Mouse (Mus musculus): Measurements from ENCODE around the gene Gm37240. TPM values are rescaled to one million over a fixed set of nuclear protein-coding genes. Genes with fewer than 3 reads are reported as not detected.
A peak's percentile ranks its signal among the peaks of the same experiment; 100 is the strongest.

Gm37240 gene
- polyA plus RNA-seq, 1 experiment from 2014 or later: 2.8 TPM

DNA sequence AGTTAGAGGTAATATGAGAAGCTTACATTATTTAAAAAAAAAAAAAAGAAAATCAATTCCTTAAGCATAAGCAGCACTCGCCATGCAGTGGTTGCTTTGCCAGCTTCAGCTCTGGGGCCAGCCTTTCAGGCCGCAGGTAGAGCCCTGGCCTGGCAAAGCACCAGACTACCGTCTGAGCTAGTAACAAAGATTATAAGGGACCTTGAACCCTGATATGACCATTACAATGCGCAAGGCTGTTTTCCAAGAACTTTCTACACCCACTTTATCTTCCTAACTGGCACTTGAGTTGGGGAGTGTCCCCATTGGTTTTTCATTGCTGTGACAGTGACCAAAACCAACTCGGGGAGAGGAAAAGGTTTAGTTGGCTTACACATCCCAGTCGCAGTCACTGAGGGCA is 690.2 kb downstream of the Gm37240 start:
- Histone ChIP-seq H3K27me3 (replicated peaks; ENCODE audit: low read depth, poor library complexity, severe bottlenecking) (no peaks in the 10 kb centered on the region), H3K36me3 (replicated peaks) (no peaks in the 10 kb centered on the region), H3K9me3 (no peaks in the 10 kb centered on the region), H3K4me1 (peaks cover 8% of the 10 kb centered on the region; the same call in 1 of the 2 replicates), H3K27ac (replicated peaks) (no peak overlapping the region), H3K4me3 (no peak overlapping the region)
- no peak for DNase-seq (ENCODE audit: low spot score)
- WGBS: 81% methylated on average over 6 of the region's 6 CpGs

DNA sequence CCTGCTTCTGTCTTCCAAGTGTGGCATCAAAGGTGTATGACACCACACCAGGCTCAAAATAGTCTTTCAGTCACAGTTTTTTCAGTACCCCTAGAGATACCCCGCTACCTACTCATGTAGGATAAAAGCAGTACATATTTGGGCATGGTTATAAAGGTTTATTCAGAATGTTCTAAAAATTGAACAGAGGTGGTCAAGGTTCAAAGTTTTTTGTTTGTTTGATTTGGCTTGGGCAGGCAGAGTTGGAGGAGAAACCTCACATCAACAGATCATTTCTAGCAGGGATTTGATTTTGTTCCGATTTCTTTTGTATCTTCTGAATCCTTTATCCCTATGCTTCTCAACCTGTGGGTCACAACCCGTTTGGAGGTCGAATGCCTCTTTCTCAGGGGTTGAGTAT is 690.7 kb downstream of the Gm37240 start:
- H3K36me3 ChIP-seq (replicated peaks): no peaks in the 10 kb centered on the region
- H3K4me1 ChIP-seq: peaks cover 8% of the 10 kb centered on the region; the same call in 1 of the 2 replicates
- no peaks in the 10 kb centered on the region for H3K27me3 ChIP-seq (replicated peaks; ENCODE audit: low read depth, poor library complexity, severe bottlenecking)
- no peak overlapping the region for H3K27ac ChIP-seq (replicated peaks)
- WGBS: 85% methylated on average over 4 of the region's 4 CpGs
- no peaks in the 10 kb centered on the region for H3K9me3 ChIP-seq
- no peak overlapping the region for H3K4me3 ChIP-seq
- no peak for DNase-seq (ENCODE audit: low spot score)

DNA sequence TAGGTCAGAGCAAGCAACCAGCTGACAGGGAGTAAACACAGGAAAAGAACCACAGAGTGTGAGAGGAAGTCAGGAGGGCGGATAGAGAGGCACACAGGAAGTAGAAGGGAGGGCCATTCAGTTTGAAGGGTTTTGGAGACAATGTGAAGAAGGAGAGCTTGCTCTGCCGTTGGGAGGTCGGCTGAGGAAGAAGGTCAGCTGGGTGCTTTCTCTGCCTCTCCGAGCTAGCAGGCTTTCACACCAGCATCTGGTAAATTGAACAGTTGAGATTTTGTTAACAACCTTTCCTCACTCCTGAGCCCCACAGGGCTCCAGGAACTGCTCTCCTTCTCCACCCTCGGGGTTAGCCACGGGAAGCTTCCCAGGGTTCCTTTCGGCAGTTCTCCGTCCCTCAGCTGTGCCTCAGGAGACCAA is 692.2 kb downstream of the Gm37240 start:
- no peaks in the 10 kb centered on the region for H3K9me3 ChIP-seq
- no peaks in the 10 kb centered on the region for H3K36me3 ChIP-seq (replicated peaks)
- no peak overlapping the region for H3K4me3 ChIP-seq
- peaks cover 8% of the 10 kb centered on the region; the same call in 1 of the 2 replicates for H3K4me1 ChIP-seq
- no peak overlapping the region; the same call in 1 of the 2 replicates for H3K27ac ChIP-seq (replicated peaks)
- DNase-seq (ENCODE audit: low spot score): no peak
- no peaks in the 10 kb centered on the region for H3K27me3 ChIP-seq (replicated peaks; ENCODE audit: low read depth, poor library complexity, severe bottlenecking)
- WGBS: 69% methylated on average over 8 of the region's 8 CpGs

DNA sequence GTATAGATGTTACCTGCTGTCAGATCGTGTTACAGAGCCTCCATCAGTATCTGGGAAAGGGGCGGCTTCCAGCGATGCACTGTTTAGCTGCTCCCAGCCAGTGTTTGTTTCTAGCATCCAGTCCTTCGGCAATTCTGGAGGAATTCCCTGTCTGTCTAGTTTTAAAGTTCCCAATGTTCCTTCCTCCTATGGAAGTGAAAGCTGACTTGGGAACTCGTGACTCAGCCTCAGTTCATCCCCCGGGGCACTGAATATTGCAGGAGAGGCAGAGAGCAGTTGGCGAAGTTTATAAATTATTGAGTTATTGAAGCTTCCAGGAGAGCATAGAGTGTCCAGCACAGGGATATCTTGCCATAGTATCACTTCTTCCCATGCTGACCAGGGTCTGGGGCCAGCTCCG is 697.5 kb downstream of the Gm37240 start:
- Histone ChIP-seq H3K9me3 (no peaks in the 10 kb centered on the region), H3K4me1 (peaks cover 35% of the 10 kb centered on the region), H3K4me3 (no peak overlapping the region), H3K36me3 (replicated peaks) (no peaks in the 10 kb centered on the region), H3K27ac (replicated peaks) (no peak overlapping the region), H3K27me3 (replicated peaks; ENCODE audit: low read depth, poor library complexity, severe bottlenecking) (no peaks in the 10 kb centered on the region)
- WGBS: 74% methylated on average over 8 of the region's 8 CpGs
- DNase-seq (ENCODE audit: low spot score): no peak

DNA sequence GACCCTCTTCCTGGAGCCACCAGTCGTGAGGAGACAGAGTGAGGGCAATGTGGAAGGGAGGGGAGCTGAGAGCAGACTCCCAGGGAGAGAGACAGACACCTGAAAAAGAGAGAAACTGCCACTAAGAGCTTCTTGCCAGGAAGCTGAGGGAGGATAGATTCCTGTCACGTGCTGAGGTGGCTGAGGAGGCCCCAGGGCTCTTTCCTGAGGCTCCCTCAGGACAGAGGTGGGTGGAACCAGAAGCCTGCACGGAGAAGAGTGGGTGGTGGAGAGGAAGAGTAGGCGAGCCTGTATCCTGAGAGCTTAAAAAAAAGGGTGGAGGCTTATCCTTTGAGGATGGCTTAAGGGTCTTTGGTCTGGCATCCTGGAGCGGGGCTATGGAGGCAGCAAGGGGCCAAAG is 699.0 kb downstream of the Gm37240 start:
- 26% methylated on average over 5 of the region's 5 CpGs for WGBS
- H3K9me3 ChIP-seq: no peaks in the 10 kb centered on the region
- H3K27ac ChIP-seq (replicated peaks): no peak overlapping the region
- no peak overlapping the region for H3K4me3 ChIP-seq
- no peaks in the 10 kb centered on the region for H3K27me3 ChIP-seq (replicated peaks; ENCODE audit: low read depth, poor library complexity, severe bottlenecking)
- no peak for DNase-seq (ENCODE audit: low spot score)
- H3K4me1 ChIP-seq: peaks cover 35% of the 10 kb centered on the region
- no peaks in the 10 kb centered on the region for H3K36me3 ChIP-seq (replicated peaks)

DNA sequence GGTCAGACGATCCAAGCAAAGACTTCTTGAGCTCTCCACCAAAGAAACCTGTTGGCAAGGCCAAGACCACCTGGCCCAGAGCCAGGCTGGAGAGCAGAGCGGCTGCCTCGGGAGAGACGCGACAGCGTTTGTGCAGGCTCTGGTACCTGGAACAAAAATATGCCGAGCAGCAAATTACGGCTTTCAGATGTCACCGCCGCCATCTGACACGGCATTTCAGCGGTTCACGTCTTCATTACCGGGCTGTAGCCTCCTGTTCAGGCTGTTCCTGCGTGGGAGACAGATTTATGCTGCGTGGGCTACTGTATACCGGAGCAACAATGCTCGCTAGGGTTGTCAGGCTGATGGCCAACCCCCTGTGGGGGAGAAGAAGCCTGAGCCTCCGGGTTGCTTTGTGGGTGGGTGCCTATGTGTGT is 700.6 kb downstream of the Gm37240 start:
- no peaks in the 10 kb centered on the region for H3K27me3 ChIP-seq (replicated peaks; ENCODE audit: low read depth, poor library complexity, severe bottlenecking)
- peaks cover 35% of the 10 kb centered on the region for H3K4me1 ChIP-seq
- peak; percentile 20 for DNase-seq (ENCODE audit: low spot score)
- no peak overlapping the region for H3K4me3 ChIP-seq
- H3K9me3 ChIP-seq: no peaks in the 10 kb centered on the region
- WGBS: 67% methylated on average over 19 of the region's 19 CpGs
- H3K27ac ChIP-seq (replicated peaks): peak overlapping the region; percentile 75
- H3K36me3 ChIP-seq (replicated peaks): no peaks in the 10 kb centered on the region

DNA sequence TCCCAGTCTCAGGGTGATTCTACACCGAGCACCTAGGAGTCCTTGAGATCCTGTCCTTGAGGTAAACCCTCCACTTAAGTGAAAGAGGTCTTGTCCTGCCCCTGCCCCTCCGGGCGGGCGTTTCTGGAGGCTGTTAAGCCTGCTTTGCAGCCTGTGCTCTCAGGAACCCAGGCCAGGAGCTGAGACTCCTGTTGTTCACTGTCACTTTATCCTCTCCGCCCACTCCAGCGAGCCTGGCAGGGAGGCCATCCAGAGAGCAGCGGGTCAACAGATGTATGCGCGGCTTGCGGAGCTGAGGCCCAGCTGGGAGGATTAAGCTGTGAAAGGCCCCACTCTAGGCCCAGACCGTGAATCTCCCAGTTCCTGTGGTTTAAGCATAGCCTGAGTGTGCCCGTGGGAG is 701.5 kb downstream of the Gm37240 start:
- Histone ChIP-seq H3K27ac (replicated peaks) (peak overlapping the region; percentile 75), H3K9me3 (no peaks in the 10 kb centered on the region), H3K4me1 (peaks cover 35% of the 10 kb centered on the region), H3K4me3 (no peak overlapping the region), H3K27me3 (replicated peaks; ENCODE audit: low read depth, poor library complexity, severe bottlenecking) (no peaks in the 10 kb centered on the region), H3K36me3 (replicated peaks) (no peaks in the 10 kb centered on the region)
- WGBS: 2% methylated on average over 12 of the region's 12 CpGs
- DNase-seq (ENCODE audit: low spot score): peak; percentile 74

DNA sequence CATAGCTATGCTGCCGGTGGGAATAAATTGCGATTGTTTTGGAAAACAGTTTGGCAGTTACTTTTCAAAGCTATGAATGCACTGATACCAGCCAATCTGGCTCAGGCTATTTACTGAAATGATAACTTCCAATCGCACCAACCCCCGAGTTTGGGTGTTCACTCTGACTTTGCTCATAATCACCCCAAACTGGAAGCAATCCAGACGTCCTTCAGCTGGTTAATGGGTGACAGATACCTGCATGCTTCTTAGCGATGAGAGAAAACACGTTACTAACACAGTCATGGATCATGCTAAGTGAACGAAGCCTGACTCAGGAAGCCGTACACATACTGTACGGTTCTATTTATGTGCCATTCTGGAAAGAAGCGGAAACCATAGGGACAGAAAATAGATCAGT is 702.4 kb downstream of the Gm37240 start:
- 79% methylated on average over 11 of the region's 11 CpGs for WGBS
- Histone ChIP-seq H3K4me3 (no peak overlapping the region), H3K4me1 (peaks cover 35% of the 10 kb centered on the region), H3K27me3 (replicated peaks; ENCODE audit: low read depth, poor library complexity, severe bottlenecking) (no peaks in the 10 kb centered on the region), H3K9me3 (no peaks in the 10 kb centered on the region), H3K36me3 (replicated peaks) (no peaks in the 10 kb centered on the region), H3K27ac (replicated peaks) (no peak overlapping the region)
- DNase-seq (ENCODE audit: low spot score): no peak

DNA sequence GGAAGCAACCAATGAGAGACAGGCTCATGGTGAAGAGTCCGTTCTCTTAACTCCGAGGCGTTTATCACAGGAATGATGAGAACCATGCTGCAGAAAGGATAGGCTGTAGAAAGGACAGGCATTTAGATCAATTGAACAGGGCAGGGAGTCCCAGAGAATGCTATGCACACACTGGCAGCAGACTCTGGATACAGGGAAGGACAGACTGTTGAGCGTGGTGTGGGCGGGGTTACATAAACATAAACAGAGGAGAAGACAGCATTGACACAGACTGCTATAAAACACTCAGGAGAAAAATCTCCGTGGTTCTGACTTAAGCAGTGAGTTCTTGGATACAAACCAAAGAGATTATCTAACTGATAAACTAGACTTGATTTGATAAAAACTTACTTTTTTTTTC is 703.2 kb downstream of the Gm37240 start:
- H3K27me3 ChIP-seq (replicated peaks; ENCODE audit: low read depth, poor library complexity, severe bottlenecking): no peaks in the 10 kb centered on the region
- WGBS: 67% methylated on average over 6 of the region's 6 CpGs
- no peak overlapping the region for H3K27ac ChIP-seq (replicated peaks)
- no peak for DNase-seq (ENCODE audit: low spot score)
- no peaks in the 10 kb centered on the region for H3K36me3 ChIP-seq (replicated peaks)
- no peaks in the 10 kb centered on the region for H3K9me3 ChIP-seq
- H3K4me3 ChIP-seq: no peak overlapping the region
- peaks cover 35% of the 10 kb centered on the region for H3K4me1 ChIP-seq

DNA sequence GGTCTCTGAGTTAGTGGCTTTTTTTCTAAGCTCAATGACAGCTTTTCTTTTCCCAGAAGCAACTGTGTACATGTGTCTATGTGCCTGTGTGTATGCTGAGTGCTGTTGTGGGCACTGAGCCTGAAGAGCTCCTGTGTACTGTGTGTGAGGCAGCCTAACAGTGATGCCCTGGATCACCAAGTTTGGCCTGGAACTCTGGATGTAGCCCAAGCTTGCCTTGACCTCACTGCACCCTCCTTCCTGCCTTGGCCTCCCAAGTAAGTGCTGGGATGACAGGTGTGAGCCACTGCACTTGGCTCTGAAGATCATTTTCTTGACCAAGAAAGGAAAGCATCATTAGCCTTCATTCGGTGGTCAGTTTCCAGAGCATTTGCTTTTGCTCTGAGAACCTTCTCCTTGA is 710.6 kb downstream of the Gm37240 start:
- Histone ChIP-seq H3K4me3 (no peak overlapping the region), H3K27me3 (replicated peaks; ENCODE audit: low read depth, poor library complexity, severe bottlenecking) (no peaks in the 10 kb centered on the region), H3K27ac (replicated peaks) (no peak overlapping the region), H3K9me3 (no peaks in the 10 kb centered on the region), H3K4me1 (peaks cover 18% of the 10 kb centered on the region), H3K36me3 (replicated peaks) (no peaks in the 10 kb centered on the region)
- 85% methylated on average over 1 of the region's 1 CpGs for WGBS
- DNase-seq (ENCODE audit: low spot score): no peak

DNA sequence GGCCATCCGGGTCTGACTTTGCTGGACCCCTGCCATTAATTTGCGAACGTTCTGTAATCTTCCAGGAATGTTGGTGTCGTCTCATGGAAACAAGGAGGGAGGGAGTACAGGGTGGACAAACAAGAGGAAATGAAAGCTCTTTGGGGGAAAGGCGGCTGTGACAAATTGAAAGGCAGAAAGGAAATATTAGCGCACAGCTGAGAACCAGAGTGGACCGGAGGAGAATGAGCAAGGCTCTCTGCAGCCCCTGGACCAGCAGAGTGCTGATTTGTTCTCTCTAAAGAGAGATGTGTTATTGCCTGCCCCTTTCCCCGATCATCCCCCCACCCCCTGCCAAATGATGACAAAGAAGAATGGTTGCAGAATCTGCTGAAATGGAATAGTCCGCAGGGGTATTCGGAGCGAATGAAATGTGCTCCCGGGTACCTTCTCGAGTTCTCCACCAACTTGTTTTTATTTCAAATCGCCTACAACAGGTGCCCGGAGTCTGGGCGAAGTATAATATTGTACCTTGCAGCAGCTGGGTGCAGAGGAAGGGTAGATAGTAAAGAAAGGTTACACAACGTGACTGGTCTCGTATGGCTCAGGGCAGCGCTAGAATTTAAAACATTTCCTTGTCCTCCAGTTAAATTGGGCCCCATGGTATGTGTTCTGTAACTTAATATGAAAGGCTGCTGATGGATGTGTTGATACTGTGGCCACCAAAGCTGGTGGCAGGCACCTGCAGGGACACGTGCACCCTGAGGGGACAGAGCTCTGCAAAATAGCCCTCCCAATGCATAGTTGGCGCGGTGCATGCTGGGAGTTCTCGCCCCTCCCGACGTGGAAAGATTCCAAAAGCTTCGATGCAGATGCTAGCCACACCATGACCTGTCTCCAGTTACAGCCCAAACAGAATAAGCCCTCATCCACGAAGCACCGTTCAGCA is 712.5 kb downstream of the Gm37240 start:
- peak overlapping the region; percentile 57 for H3K27ac ChIP-seq (replicated peaks)
- no peak overlapping the region for H3K4me3 ChIP-seq
- no peaks in the 10 kb centered on the region for H3K36me3 ChIP-seq (replicated peaks)
- no peaks in the 10 kb centered on the region for H3K27me3 ChIP-seq (replicated peaks; ENCODE audit: low read depth, poor library complexity, severe bottlenecking)
- 68% methylated on average over 28 of the region's 28 CpGs for WGBS
- H3K9me3 ChIP-seq: no peaks in the 10 kb centered on the region
- peak; percentile 60 for DNase-seq (ENCODE audit: low spot score)
- peaks cover 18% of the 10 kb centered on the region for H3K4me1 ChIP-seq

DNA sequence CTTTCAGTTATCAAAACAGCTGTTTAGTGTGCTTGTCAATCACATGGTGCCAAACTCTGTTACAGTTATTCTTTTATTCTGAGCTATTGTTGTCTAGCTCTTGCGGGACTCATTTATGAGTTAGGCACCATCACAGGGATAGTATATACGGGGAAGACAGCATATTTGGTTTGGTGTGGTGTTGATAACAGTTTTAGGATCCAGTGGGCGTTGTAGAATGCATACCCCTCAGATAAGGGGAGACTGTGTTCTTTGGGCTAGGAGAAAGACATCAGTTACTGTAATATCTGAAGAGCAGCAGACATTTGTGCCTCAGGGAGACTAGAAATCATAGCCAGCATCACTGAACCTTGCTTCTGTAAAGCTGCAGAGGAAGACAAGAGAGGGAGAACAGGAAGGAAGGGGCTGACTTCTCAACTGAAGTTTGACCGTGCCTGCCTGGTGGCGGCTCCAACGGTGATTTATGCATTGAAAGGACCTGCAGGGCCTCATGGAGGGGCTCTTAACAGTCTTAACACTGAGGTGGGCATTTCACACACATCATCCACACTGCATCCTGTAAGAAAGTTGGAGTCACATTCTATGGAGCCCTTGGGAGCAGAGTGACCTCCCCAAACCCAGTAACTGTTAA is 713.8 kb downstream of the Gm37240 start:
- H3K4me3 ChIP-seq: no peak overlapping the region
- no peaks in the 10 kb centered on the region for H3K9me3 ChIP-seq
- H3K36me3 ChIP-seq (replicated peaks): no peaks in the 10 kb centered on the region
- H3K27me3 ChIP-seq (replicated peaks; ENCODE audit: low read depth, poor library complexity, severe bottlenecking): no peaks in the 10 kb centered on the region
- peaks cover 18% of the 10 kb centered on the region for H3K4me1 ChIP-seq
- 82% methylated on average over 6 of the region's 6 CpGs for WGBS
- DNase-seq (ENCODE audit: low spot score): no peak
- H3K27ac ChIP-seq (replicated peaks): 0 out of 2 replicates have a peak overlapping the region, but pooled peaks have one; percentile 57

DNA sequence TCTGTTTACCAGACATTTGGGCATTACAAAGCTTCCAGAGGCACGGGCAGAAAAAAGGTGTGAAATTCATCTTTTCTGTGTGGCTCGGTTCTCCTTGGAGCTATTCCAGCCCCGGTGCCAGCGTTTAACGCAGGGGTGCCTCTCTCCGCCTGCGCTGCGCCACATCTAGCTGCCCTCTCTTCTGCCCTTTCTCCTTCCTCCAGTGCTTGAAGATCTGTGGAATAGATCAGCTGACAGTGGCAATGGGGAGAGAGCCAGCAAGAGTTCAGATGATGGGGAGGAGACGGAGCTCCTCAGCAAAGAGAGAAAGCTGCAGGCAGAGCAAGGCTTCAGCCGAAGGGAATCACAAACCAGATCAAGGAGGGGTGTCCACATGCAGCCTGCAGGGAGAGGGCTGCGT is 714.8 kb downstream of the Gm37240 start:
- no peak overlapping the region for H3K27ac ChIP-seq (replicated peaks)
- no peaks in the 10 kb centered on the region for H3K27me3 ChIP-seq (replicated peaks; ENCODE audit: low read depth, poor library complexity, severe bottlenecking)
- WGBS: 79% methylated on average over 11 of the region's 11 CpGs
- peaks cover 18% of the 10 kb centered on the region for H3K4me1 ChIP-seq
- H3K4me3 ChIP-seq: no peak overlapping the region
- no peak for DNase-seq (ENCODE audit: low spot score)
- H3K36me3 ChIP-seq (replicated peaks): no peaks in the 10 kb centered on the region
- H3K9me3 ChIP-seq: no peaks in the 10 kb centered on the region
